Mouse (Mus musculus) stomach, embryonic 16.5 days (tissue): Measurements from ENCODE around the gene Radil. TPM values are rescaled to one million over a fixed set of nuclear protein-coding genes. Genes with fewer than 3 reads are reported as not detected.
A peak's percentile ranks its signal among the peaks of the same experiment; 100 is the strongest.

ENCODE experiments used
- ATAC-seq: fragments of 200-750 bp; cut with Nextera tagmentation; 2 replicates; pipeline ENCODE4 v1.8.0; 2017; ENCODE audit warnings: moderate number of reproducible peaks, moderate TSS enrichment; ENCODE audit not compliant: insufficient read depth, low FRiP score
- H3K27ac ChIP-seq: fragments of 300-500 bp; sonication (generic); 2 replicates; pipeline ENCODE4 v1.5.1; 2014; ENCODE audit warnings: low read length
- H3K27me3 ChIP-seq: fragments of 300-500 bp; sonication (generic); 2 replicates; pipeline ENCODE4 v1.6.1; 2014; ENCODE audit warnings: low read length, control low read depth, mixed read lengths; ENCODE audit not compliant: control insufficient read depth, insufficient read depth
- H3K36me3 ChIP-seq: fragments of 300-500 bp; sonication (generic); 2 replicates; pipeline ENCODE4 v1.6.1; 2014; ENCODE audit warnings: low read length; ENCODE audit not compliant: control insufficient read depth, insufficient read depth
- H3K4me1 ChIP-seq: fragments of 300-500 bp; sonication (generic); 2 replicates; pipeline ENCODE4 v1.6.1; 2014; ENCODE audit warnings: low read length, control low read depth, mixed read lengths; ENCODE audit not compliant: control insufficient read depth, insufficient read depth
- H3K4me2 ChIP-seq: fragments of 300-500 bp; sonication (generic); 2 replicates; pipeline ENCODE4 v1.6.1; 2014; ENCODE audit warnings: low read depth, low read length, mixed read lengths
- H3K4me3 ChIP-seq: fragments of 300-500 bp; sonication (generic); replicated peaks from 2 replicates; pipeline ENCODE4 v1.5.1; 2014; ENCODE audit warnings: mild to moderate bottlenecking, low read length
- H3K9ac ChIP-seq: fragments of 300-500 bp; sonication (generic); 2 replicates; pipeline ENCODE4 v1.6.1; 2014; ENCODE audit warnings: low read length
- H3K9me3 ChIP-seq: fragments of 300-500 bp; sonication (generic); replicated peaks from 2 replicates; pipeline ENCODE4 v1.6.1; 2016; ENCODE audit warnings: low read length, control low read depth; ENCODE audit not compliant: control insufficient read depth
- WGBS: fragments of 180-500 bp; shearing (Covaris S2); extraction: QIAGEN DNeasy Blood & Tissue Kit; methylation state at CpG from one replicate; pipeline ENCODE4 v1.1.7; 2014; 5-methylcytosine and 5-hydroxymethylcytosine counted together
- polyA plus RNA-seq: library from polyadenylated mRNA; unstranded; fragments of >200 nt; fragmentation: Nextera tagmentation; extraction: Ambion mirVana; gene quantifications from 2 replicates; pipeline ENCODE4 v1.2.1, GENCODE M21; 2015

Gene Radil
- polyA plus RNA-seq, 1 experiment from 2014 or later = 2.4 TPM

DNA sequence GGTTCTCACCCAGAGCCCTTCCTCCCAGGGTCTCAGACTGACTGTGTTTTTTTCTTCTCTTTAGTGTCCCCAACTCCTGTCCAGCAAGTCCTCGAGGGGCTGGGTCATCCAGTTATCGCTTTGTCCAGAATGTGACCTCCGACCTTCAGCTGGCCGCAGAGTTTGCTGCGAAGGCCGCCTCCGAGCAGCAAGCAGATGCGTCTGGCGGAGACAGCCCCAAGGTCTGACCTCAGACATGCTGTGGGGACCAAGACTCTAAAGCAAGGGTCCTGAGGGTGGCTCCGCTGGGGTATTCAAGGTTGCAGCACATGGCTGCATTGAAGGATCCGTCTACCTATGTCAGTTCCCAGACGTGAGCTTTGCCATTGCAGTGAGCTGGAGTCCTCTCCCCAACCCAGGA, 102.3 kb downstream of the Radil start:
- Histone ChIP-seq H3K9ac (no peak overlapping the region), H3K27me3 (no peaks in the 10 kb centered on the region), H3K4me2 (no peak overlapping the region), H3K4me1 (peaks cover 22% of the 10 kb centered on the region), H3K27ac (no peak overlapping the region), H3K36me3 (peaks cover 6% of the 10 kb centered on the region), H3K4me3 (no peak overlapping the region), H3K9me3 (no peaks in the 10 kb centered on the region)
- 63% methylated on average over 12 of the region's 12 CpGs for WGBS
- no peak for ATAC-seq

DNA sequence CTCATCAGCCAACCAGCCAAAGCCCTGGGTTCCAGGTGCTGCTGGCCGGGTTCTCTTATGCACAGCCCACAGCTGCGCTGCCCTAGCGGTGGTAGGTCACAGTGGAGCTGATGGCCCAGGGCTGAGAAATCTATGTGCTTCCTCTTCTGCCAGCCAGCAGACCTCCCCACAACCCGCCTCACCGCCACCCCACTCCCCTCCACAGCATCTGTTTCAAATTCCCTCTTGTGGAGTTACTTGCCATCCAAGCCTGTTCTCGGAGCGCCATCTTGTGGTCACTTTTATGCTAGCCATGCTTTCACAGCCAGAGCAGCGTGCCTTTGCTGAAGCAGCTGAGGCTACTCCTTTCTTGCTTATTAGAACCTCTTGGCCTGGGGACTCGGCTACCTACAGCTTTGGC, 102.8 kb downstream of the Radil start:
- WGBS = 7% methylated on average over 9 of the region's 9 CpGs
- Histone ChIP-seq H3K9me3 (no peaks in the 10 kb centered on the region), H3K36me3 (peaks cover 3% of the 10 kb centered on the region; the same call in 1 of the 2 replicates), H3K27me3 (no peaks in the 10 kb centered on the region), H3K4me1 (peaks cover 26% of the 10 kb centered on the region), H3K4me2 (0 out of 2 replicates have a peak overlapping the region, but pooled peaks have one; percentile 10), H3K4me3 (no peak overlapping the region), H3K27ac (no peak overlapping the region), H3K9ac (no peak overlapping the region)
- peak; percentile 42; the same call in 1 of the 2 replicates for ATAC-seq

GRCm38 (mm10) chr5:142445709-142446108, 105.2 kb downstream of the Radil start:
- 63% methylated on average over 8 of the region's 8 CpGs for WGBS
- ATAC-seq = no peak
- Histone ChIP-seq H3K9me3 (no peaks in the 10 kb centered on the region), H3K27ac (peak overlapping the region; percentile 59; the same call in 1 of the 2 replicates), H3K9ac (0 out of 2 replicates have a peak overlapping the region, but pooled peaks have one; percentile 4), H3K4me1 (peaks cover 46% of the 10 kb centered on the region), H3K36me3 (no peaks in the 10 kb centered on the region), H3K4me3 (no peak overlapping the region), H3K4me2 (no peak overlapping the region), H3K27me3 (no peaks in the 10 kb centered on the region)

DNA sequence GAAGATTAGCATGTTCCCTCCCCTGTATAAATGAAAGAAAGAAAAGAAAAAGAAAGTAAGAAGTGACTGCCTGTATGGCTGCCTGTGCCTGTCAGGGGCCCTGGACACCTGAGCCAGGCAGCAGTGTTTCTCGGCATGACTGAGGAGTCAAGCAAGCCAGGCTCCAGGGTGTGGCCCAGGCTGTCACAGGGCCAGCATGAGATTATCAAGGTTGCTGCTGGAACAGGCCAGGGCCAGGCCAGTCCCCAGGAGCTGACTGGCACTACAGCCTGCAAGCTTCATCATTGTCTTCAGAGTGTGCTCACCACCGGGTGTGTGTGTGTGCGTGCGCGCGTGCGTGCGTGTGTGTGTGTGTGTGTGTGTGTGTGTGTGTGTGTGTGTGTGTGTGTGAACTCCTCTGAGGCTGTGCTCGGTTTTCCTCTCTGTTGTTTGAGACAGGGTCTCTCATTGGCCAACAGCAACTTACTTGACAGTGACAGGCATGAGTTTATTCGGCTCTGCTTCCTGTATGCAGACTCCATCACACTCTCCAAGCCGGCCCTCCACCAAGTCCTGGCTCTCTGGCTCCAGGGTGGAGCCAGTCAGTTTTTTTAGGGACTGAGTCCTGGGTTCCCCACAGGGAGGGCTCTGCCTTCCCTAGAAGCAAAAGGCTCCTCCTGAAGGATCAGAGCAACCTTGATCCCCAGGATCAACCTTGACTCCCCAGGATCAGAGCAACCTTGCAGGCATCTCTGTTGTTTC, 105.9 kb downstream of the Radil start:
- Histone ChIP-seq H3K4me2 (no peak overlapping the region), H3K9me3 (no peaks in the 10 kb centered on the region), H3K27me3 (no peaks in the 10 kb centered on the region), H3K4me3 (no peak overlapping the region), H3K27ac (peak overlapping the region; percentile 59), H3K36me3 (no peaks in the 10 kb centered on the region), H3K4me1 (peaks cover 48% of the 10 kb centered on the region), H3K9ac (peak overlapping the region; percentile 41)
- ATAC-seq = peak; percentile 31; the same call in 1 of the 2 replicates
- 55% methylated on average over 11 of the region's 11 CpGs for WGBS

DNA sequence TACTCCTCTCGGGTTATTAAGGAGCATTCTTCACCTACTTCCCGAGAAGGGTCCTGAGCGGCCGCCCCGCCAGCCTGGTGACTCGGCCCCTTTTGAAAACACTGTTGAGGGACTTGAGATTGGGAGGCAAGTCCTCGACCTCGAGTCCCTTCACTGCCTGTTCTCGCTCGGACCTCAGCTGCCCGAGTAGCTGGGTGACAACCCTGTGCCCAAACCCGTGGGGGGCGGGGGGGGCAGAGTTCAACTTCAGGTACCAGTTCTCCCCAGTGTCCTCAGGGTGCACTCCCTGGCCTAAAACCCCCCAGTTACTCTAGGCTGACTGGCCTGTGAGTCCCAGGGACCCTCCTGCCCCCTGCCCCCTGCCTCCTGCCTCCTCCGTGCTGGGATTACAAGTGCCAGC, 106.9 kb downstream of the Radil start:
- H3K27me3 ChIP-seq = no peaks in the 10 kb centered on the region
- 73% methylated on average over 14 of the region's 14 CpGs for WGBS
- peak overlapping the region; percentile 59; the same call in 1 of the 2 replicates for H3K27ac ChIP-seq
- H3K4me2 ChIP-seq = no peak overlapping the region
- no peak overlapping the region; the same call in 1 of the 2 replicates for H3K9ac ChIP-seq
- ATAC-seq = no peak
- no peaks in the 10 kb centered on the region for H3K9me3 ChIP-seq
- peaks cover 58% of the 10 kb centered on the region for H3K4me1 ChIP-seq
- H3K4me3 ChIP-seq = no peak overlapping the region
- no peaks in the 10 kb centered on the region for H3K36me3 ChIP-seq

- no peak overlapping the region for H3K4me2 ChIP-seq
- ATAC-seq = no peak
- H3K9me3 ChIP-seq = no peaks in the 10 kb centered on the region
- 0 out of 2 replicates have a peak overlapping the region, but pooled peaks have one; percentile 5 for H3K9ac ChIP-seq
- no peaks in the 10 kb centered on the region for H3K27me3 ChIP-seq
- peaks cover 58% of the 10 kb centered on the region for H3K4me1 ChIP-seq
- H3K36me3 ChIP-seq = no peaks in the 10 kb centered on the region
- peak overlapping the region; percentile 21; the same call in 1 of the 2 replicates for H3K27ac ChIP-seq
- H3K4me3 ChIP-seq = no peak overlapping the region
- 67% methylated on average over 15 of the region's 15 CpGs for WGBS
These were observed 107.4 kb downstream of the Radil start for GRCm38 (mm10) chr5:142443514-142443913.

DNA sequence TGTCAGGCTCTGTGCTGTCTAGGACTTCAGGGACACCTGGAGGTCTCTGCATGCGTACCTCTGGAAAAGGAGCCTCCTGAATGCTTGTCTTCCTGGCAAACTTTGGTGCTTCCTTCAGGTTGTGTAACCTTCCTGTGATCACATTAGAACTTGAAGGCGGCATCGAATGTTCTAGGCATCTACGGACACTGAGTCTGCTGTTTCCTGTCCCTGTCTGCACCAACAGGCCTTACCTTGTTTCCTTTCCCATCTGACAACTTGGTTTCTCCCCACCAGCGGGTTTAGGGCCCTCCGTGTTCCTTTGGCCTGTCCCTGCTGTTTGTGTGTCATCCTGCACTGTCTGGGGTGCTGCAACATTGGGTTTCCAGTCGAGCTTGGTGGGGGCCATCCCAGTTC, 108.9 kb downstream of the Radil start:
- H3K27ac ChIP-seq = peak overlapping the region; percentile 100
- 77% methylated on average over 7 of the region's 7 CpGs for WGBS
- H3K4me1 ChIP-seq = peaks cover 63% of the 10 kb centered on the region
- H3K4me3 ChIP-seq = no peak overlapping the region
- no peaks in the 10 kb centered on the region for H3K36me3 ChIP-seq
- ATAC-seq = no peak
- H3K9me3 ChIP-seq = no peaks in the 10 kb centered on the region
- H3K27me3 ChIP-seq = no peaks in the 10 kb centered on the region
- H3K9ac ChIP-seq = peak overlapping the region; percentile 72; the same call in 1 of the 2 replicates
- H3K4me2 ChIP-seq = peak overlapping the region; percentile 55

DNA sequence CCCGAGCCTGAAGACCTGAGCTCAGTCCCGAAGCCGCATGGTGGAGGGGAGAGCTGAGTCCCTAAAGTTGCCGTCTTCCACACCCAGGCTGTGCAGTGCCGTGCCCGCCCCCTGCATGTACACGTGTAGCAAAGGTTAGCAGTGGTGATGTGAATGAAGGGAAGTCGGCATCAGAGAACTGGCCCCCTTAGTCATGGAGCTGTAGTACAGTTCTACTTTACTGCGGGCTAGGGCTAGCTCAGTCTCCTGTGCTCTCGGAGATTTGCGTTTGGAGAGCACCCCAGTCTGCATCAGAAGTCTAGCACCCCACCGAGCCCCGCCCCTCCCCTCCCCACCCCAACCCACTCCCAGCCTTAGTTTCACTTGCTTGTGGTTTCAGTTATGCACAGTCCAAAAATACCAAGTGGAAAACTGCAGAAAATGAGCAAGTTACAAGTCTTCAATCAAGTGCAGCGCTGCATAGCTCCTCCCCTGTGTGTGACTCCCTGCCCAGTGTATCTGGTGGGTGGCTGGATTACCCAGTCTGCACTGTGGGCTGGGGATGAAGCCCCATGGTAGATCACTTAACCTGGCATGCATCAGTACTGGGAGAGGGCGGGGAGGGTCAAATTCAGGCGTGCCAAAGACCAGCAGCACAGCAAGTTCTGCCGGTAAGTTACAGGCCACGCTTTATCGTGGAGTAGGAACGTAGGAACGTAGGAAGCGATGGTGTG, 109.4 kb downstream of the Radil start:
- Histone ChIP-seq H3K4me3 (peak overlapping the region; percentile 35), H3K36me3 (no peaks in the 10 kb centered on the region), H3K27ac (peak overlapping the region; percentile 100), H3K9ac (peak overlapping the region; percentile 72), H3K9me3 (no peaks in the 10 kb centered on the region), H3K4me2 (peak overlapping the region; percentile 55), H3K4me1 (peaks cover 63% of the 10 kb centered on the region), H3K27me3 (no peaks in the 10 kb centered on the region)
- no peak for ATAC-seq
- WGBS = 45% methylated on average over 22 of the region's 22 CpGs
